Mouse (Mus musculus): ENCODE results near the gene Tnfsf13.

DNA sequence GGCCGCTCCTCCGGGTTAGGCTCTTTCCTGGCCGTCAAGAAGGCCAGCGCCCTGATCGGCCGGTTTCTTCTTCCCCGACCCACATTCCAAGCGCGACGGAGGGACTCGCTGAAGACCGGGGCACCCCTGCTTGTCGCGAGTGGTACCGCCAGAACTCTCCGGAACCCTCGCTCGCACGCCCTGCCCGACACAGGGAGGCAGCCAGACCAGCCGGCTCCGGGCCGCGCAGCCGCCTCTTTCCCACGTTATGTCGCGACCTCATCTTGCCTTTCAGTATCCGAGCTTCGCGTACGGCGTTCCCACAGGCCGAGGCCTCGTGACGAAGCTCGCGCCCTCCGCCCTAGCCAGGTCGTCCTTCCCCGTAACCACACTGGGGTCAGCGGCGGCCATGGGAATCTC is 13.9 kb downstream of the Tnfsf13 start:
- TF ChIP-seq CHD2 (IDR thresholded peaks at IDR 0.05; ENCODE audit: low read depth, low read length): no peak
- no peak for TF ChIP-seq ZC3H11A (IDR thresholded peaks at IDR 0.05; ENCODE audit: borderline replicate concordance, low read depth, low read length)
- no peak for TF ChIP-seq MAFK (IDR thresholded peaks at IDR 0.05; ENCODE audit: insufficient read depth, low read depth, low read length)
